Mouse (Mus musculus) heart, adult 9 months (tissue): Measurements from ENCODE around the gene Tex22.

Source experiments
- DNase-seq, 2 experiments: peaks; one replicate each; pipeline ENCODE4 v3.0.0; 2022; ENCODE audit warnings: low spot score in 2 of 2

The Tex22 gene

GRCm38 (mm10) chr12:113137260-113138213, 63.2 kb downstream of the Tex22 start:
- peak; percentile 72 to 74 for DNase-seq

GRCm38 (mm10) chr12:113138291-113138690, 64.0 kb downstream of the Tex22 start:
- DNase-seq: no peak
